Mouse (Mus musculus) ES-E14 (cell line): ENCODE data around the gene Lrrc15. TPM values are rescaled to one million over a fixed set of nuclear protein-coding genes. Genes with fewer than 3 reads are reported as not detected.

ENCODE experiments used
- DNase-seq: peaks from one replicate; pipeline ENCODE4 v3.0.0-alpha.2; 2013; ENCODE audit warnings: low read depth, low spot score
- H3K27ac ChIP-seq: 2 replicates; pipeline ENCODE4 v1.5.1; 2012; ENCODE audit warnings: low read depth, mild to moderate bottlenecking, low read length, moderate library complexity, mixed read lengths; ENCODE audit not compliant: poor library complexity, insufficient read depth, severe bottlenecking
- H3K36me3 ChIP-seq: 2 replicates; pipeline ENCODE4 v1.6.1; 2012; ENCODE audit warnings: mild to moderate bottlenecking, low read length, moderate library complexity, mixed read lengths; ENCODE audit not compliant: control insufficient read depth, poor library complexity, insufficient read depth, severe bottlenecking
- H3K4me1 ChIP-seq, 2 experiments: fragments of 150-350 bp in 1 of 2; sonication (generic) in 1 of 2; 2 replicates each; pipeline ENCODE4 v1.6.1; 2012; ENCODE audit warnings: low read length in 2 of 2, mild to moderate bottlenecking in 1 of 2, mixed read lengths in 1 of 2; ENCODE audit not compliant: control insufficient read depth in 2 of 2, insufficient read depth in 2 of 2, poor library complexity in 1 of 2
- H3K4me3 ChIP-seq, 2 experiments: fragments of 150-350 bp in 1 of 2; sonication (generic) in 1 of 2; 2 replicates each; pipeline ENCODE4 v1.5.1; 2012; ENCODE audit warnings: low read length in 2 of 2, low read depth in 1 of 2, mild to moderate bottlenecking in 1 of 2, mixed read lengths in 1 of 2; ENCODE audit not compliant: insufficient read depth in 1 of 2, poor library complexity in 1 of 2, severe bottlenecking in 1 of 2
- H3K9ac ChIP-seq: 2 replicates; pipeline ENCODE4 v1.6.1; 2012; ENCODE audit warnings: low read depth, mild to moderate bottlenecking, low read length, mixed read lengths; ENCODE audit not compliant: poor library complexity, insufficient read depth, severe bottlenecking
- H3K9me3 ChIP-seq: fragments of 150-350 bp; sonication (generic); 2 replicates; pipeline ENCODE4 v1.6.1; 2012; ENCODE audit warnings: low read depth, mild to moderate bottlenecking, low read length; ENCODE audit not compliant: control insufficient read depth, insufficient read depth
- CHD2 ChIP-seq: IDR thresholded peaks from 2 replicates; pipeline ENCODE4 v1.6.1; 2014; ENCODE audit warnings: mild to moderate bottlenecking, low read depth, low read length, inconsistent platforms
- HCFC1 ChIP-seq: IDR thresholded peaks from 2 replicates; pipeline ENCODE4 v1.6.1; 2012; ENCODE audit warnings: low read length, inconsistent platforms, borderline replicate concordance; ENCODE audit not compliant: insufficient read depth
- MAFK ChIP-seq: IDR thresholded peaks from 2 replicates; pipeline ENCODE4 v1.6.1; 2014; ENCODE audit warnings: mild to moderate bottlenecking, low read depth, low read length, inconsistent platforms; ENCODE audit not compliant: insufficient read depth
- ZC3H11A ChIP-seq: IDR thresholded peaks from 2 replicates; pipeline ENCODE4 v1.6.1; 2012; ENCODE audit warnings: low read depth, mild to moderate bottlenecking, inconsistent platforms, low read length, borderline replicate concordance
- ZNF384 ChIP-seq: IDR thresholded peaks from 2 replicates; pipeline ENCODE4 v1.6.1; 2012; ENCODE audit warnings: low read depth, low read length, inconsistent platforms
- in situ Hi-C, 2 experiments: fragments of 600-800 bp; cut with MboI; formaldehyde crosslinking; loops; one replicate each; pipeline ENCODE4 v1.15.1; 2025; ENCODE audit warnings: low sequenced_read_pairs in 2 of 2, inconsistent platforms in 1 of 2; ENCODE audit not compliant: unreplicated experiment in 2 of 2
- total RNA-seq: library from RNA; depleted of rRNA; stranded (reverse); fragments of 300-350 nt; gene quantifications from 2 replicates; pipeline ENCODE4 v1.2.3, GENCODE M21; 2012

Gene Lrrc15
- total RNA-seq, 1 experiment = 1.8 TPM

DNA sequence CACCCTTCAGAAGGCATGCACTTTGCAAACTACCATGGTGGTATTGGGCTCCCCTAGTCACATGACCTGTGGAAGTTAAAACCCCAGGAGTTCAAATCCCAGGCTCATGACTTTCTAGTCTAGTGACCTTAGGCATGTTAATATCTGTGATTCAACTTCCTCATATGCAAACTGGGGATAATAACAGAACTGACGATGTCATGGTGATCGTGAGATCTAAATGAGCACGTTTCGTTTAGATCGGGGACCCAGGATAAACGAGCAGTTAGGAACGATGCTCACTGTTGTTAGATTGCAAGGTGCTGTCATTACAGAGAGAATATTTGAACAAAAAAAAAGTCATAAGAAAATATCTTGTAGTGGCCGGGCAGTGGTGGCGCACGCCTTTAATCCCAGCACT is 20.9 kb downstream of the Lrrc15 start:
- Histone ChIP-seq H3K9me3 (no peaks in the 10 kb centered on the region), H3K27ac (no peak overlapping the region), H3K4me1 (no peaks in the 10 kb centered on the region), H3K9ac (no peak overlapping the region), H3K4me3 (no peak overlapping the region), H3K36me3 (no peaks in the 10 kb centered on the region)
- no peak for TF ChIP-seq HCFC1
- TF ChIP-seq ZC3H11A = no peak
- no peak for TF ChIP-seq ZNF384
- TF ChIP-seq MAFK = no peak
- no peak for TF ChIP-seq CHD2
- in situ Hi-C loops = no loop called here
- no peak for DNase-seq

DNA sequence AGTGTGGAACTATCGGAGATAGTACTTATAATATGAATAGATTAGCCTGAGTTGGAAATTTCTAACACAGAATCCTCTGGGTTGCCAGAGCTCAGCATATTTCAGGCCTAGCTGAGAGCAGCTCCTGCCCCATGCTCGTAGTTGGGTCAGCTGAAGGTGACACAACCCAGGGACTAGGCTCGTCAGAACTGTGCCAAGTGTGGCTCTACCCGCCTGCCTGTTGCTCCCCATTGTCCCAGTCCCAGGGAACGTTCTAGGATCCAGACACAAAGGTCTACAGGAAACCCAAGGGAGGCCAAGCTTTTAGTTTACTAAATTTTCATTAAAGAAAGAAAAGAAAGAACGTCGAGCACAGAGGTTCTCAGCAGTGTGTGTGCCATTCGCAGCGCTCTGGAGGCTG is 21.7 kb downstream of the Lrrc15 start:
- in situ Hi-C loops = no loop called here
- Histone ChIP-seq H3K9me3 (no peaks in the 10 kb centered on the region), H3K4me1 (no peaks in the 10 kb centered on the region), H3K4me3 (no peak overlapping the region), H3K36me3 (no peaks in the 10 kb centered on the region), H3K27ac (no peak overlapping the region), H3K9ac (no peak overlapping the region)
- DNase-seq = no peak
- TF ChIP-seq CHD2 (no peak), HCFC1 (no peak), ZNF384 (no peak), ZC3H11A (no peak), MAFK (no peak)

DNA sequence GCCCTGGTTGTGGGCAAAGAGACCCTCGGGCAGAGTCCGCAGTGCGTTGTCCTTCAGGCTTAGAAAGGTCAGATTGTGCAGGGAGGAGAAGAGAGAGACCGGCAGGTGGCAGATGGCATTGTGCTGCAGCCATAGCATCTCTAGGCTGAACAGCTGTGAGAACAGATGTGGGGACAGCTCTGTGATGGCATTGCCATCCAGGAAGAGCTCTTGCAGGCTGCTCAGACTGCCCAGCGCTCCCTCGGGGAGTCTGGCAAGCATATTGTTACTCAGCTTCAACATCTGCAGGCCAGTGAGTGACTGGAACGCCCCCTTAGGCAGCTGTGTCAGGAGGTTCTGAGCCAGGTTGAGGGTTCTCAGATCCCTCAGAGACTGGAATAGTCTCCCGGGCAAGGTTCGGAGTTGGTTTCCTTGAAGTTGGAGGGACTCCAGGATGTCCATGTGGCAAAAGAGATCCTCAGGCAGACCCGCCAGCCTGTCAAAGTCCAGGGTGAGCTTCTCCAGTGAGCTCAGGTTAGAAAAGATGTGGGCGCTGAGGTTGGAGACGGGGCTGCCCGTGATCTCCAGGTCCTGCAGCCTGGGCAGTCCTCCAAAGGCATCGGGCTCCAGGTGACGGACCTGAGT is 22.9 kb downstream of the Lrrc15 start:
- H3K36me3 ChIP-seq = no peaks in the 10 kb centered on the region
- H3K4me3 ChIP-seq = no peak overlapping the region
- DNase-seq = no peak
- in situ Hi-C loops = no loop called here
- peaks cover 0 to 1% of the 10 kb centered on the region in 2 experiments; a peak in 1 of 4 replicates for H3K4me1 ChIP-seq
- H3K27ac ChIP-seq = no peak overlapping the region
- no peaks in the 10 kb centered on the region for H3K9me3 ChIP-seq
- TF ChIP-seq MAFK (no peak), CHD2 (no peak), HCFC1 (no peak), ZNF384 (no peak), ZC3H11A (no peak)
- no peak overlapping the region for H3K9ac ChIP-seq

DNA sequence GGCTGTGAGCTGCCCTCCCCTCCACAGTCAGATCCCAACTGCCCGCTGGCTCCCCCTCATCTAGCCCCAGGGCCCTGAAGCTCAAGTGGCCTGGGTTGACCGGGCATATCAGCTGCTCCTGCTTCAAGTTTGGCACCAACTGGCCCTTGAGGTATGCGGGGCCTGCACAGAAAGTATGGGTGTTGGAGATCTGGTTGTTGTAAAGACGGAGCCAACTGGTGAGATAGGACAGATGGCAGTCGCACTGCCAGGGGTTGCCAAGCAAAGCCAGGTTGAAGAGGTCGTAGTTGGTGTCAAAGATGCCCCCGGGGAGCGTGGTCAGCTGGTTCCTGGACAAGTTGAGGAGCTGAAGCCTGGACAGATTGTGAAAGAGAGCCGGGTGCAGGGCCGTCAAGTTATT is 23.6 kb downstream of the Lrrc15 start:
- Histone ChIP-seq H3K4me3 (no peak overlapping the region), H3K36me3 (no peaks in the 10 kb centered on the region), H3K9me3 (no peaks in the 10 kb centered on the region), H3K4me1 (peaks cover 0 to 2% of the 10 kb centered on the region in 2 experiments; a peak in 1 of 4 replicates), H3K9ac (no peak overlapping the region), H3K27ac (no peak overlapping the region)
- TF ChIP-seq CHD2 (no peak), HCFC1 (no peak), ZNF384 (no peak), ZC3H11A (no peak), MAFK (no peak)
- no peak for DNase-seq
- in situ Hi-C loops = loop anchor here in 1 of 2 experiments (10.0 kb wide), 1 partner anchor 255 kb away; no protein-coding TSS in a partner anchor
